Mouse (Mus musculus) hindbrain, embryonic 11.5 days (tissue): ENCODE results near the gene Pask. TPM values are rescaled to one million over a fixed set of nuclear protein-coding genes. Genes with fewer than 3 reads are reported as not detected.

ENCODE experiments used
- ATAC-seq: fragments of 200-750 bp; cut with Nextera tagmentation; 2 replicates; pipeline ENCODE4 v1.8.0; 2017; ENCODE audit warnings: mild to moderate bottlenecking, moderate TSS enrichment, moderate library complexity; ENCODE audit not compliant: low FRiP score
- DNase-seq: peaks from one replicate; pipeline ENCODE4 v3.0.0-alpha.2; 2015; ENCODE audit warnings: low spot score
- H3K27ac ChIP-seq: fragments of 300-500 bp; sonication (generic); 2 replicates; pipeline ENCODE4 v1.5.1; 2014; ENCODE audit warnings: mild to moderate bottlenecking, low read depth, low read length
- H3K27me3 ChIP-seq: fragments of 300-500 bp; sonication (generic); 2 replicates; pipeline ENCODE4 v1.6.1; 2014; ENCODE audit warnings: mild to moderate bottlenecking, low read length, moderate library complexity, mixed read lengths; ENCODE audit not compliant: control insufficient read depth, insufficient read depth
- H3K36me3 ChIP-seq: fragments of 300-500 bp; sonication (generic); 2 replicates; pipeline ENCODE4 v1.6.1; 2014; ENCODE audit warnings: mild to moderate bottlenecking, low read length, moderate library complexity, mixed read lengths; ENCODE audit not compliant: control insufficient read depth, insufficient read depth
- H3K4me1 ChIP-seq: fragments of 300-500 bp; sonication (generic); replicated peaks from 2 replicates; pipeline ENCODE4 v1.6.1; 2014; ENCODE audit warnings: low read length, mixed read lengths; ENCODE audit not compliant: control insufficient read depth, insufficient read depth
- H3K4me2 ChIP-seq: fragments of 300-500 bp; sonication (generic); replicated peaks from 2 replicates; pipeline ENCODE4 v1.6.1; 2014; ENCODE audit warnings: mild to moderate bottlenecking, low read depth, low read length
- H3K4me3 ChIP-seq: fragments of 300-500 bp; sonication (generic); 2 replicates; pipeline ENCODE4 v1.5.1; 2014; ENCODE audit warnings: low read depth, low read length
- H3K9ac ChIP-seq: fragments of 300-500 bp; sonication (generic); 2 replicates; pipeline ENCODE4 v1.6.1; 2014; ENCODE audit warnings: low read depth, low read length
- H3K9me3 ChIP-seq: fragments of 300-500 bp; sonication (generic); 2 replicates; pipeline ENCODE4 v1.6.1; 2016; ENCODE audit warnings: low read length; ENCODE audit not compliant: control insufficient read depth
- WGBS: fragments of 180-500 bp; shearing (Covaris S2); extraction: QIAGEN DNeasy Blood & Tissue Kit; methylation state at CpG from one replicate; pipeline ENCODE4 v1.1.7; 2014; 5-methylcytosine and 5-hydroxymethylcytosine counted together
- polyA plus RNA-seq: library from polyadenylated mRNA; unstranded; fragments of >200 nt; fragmentation: Nextera tagmentation; extraction: Ambion mirVana; gene quantifications from 2 replicates; pipeline ENCODE4 v1.2.1, GENCODE M21; 2014

Pask gene
- polyA plus RNA-seq, 1 experiment from 2014 or later, result 12.1 TPM

DNA sequence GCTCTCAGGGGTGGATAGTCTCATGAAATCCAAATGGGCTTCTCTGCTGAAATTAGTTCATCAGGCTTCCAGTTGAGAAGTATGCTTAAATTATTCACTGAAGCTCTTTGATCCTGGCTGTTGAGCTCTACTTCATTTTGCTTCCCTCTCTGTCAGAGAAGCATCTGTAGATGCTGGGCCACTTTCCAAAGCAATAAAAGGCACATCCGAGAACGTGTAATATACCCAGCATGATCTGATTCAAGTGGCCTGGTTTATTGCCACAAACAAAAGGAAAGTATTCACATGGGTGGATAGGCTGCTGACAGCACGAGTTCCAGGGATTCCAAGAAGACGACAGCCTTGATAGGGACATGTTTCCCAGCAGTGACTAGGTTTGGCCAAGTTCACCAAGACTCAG, 6.4 kb upstream of the Pask start:
- WGBS, result 78% methylated on average over 4 of the region's 4 CpGs
- H3K27ac ChIP-seq, result no peak overlapping the region
- no peaks in the 10 kb centered on the region for H3K27me3 ChIP-seq
- DNase-seq (no peak), ATAC-seq (no peak)
- H3K9ac ChIP-seq, result no peak overlapping the region
- no peaks in the 10 kb centered on the region for H3K9me3 ChIP-seq
- no peak overlapping the region for H3K4me2 ChIP-seq
- no peak overlapping the region for H3K4me3 ChIP-seq
- H3K36me3 ChIP-seq, result 0 out of 2 replicates have a peak, but pooled peaks cover 6% of the 10 kb centered on the region
- H3K4me1 ChIP-seq, result no peaks in the 10 kb centered on the region

GRCm38 (mm10) chr1:93347176-93347575, 3.9 kb upstream of the Pask start:
- 95% methylated on average over 5 of the region's 5 CpGs for WGBS
- H3K36me3 ChIP-seq, result 0 out of 2 replicates have a peak, but pooled peaks cover 6% of the 10 kb centered on the region
- no peak for DNase-seq
- H3K4me1 ChIP-seq, result 0 out of 2 replicates have a peak, but pooled peaks cover 2% of the 10 kb centered on the region
- H3K27ac ChIP-seq, result no peak overlapping the region
- no peak for ATAC-seq
- no peak overlapping the region for H3K4me3 ChIP-seq
- H3K27me3 ChIP-seq, result no peaks in the 10 kb centered on the region
- no peaks in the 10 kb centered on the region for H3K9me3 ChIP-seq
- no peak overlapping the region for H3K9ac ChIP-seq
- no peak overlapping the region for H3K4me2 ChIP-seq

GRCm38 (mm10) chr1:93343504-93344047, 294 bp upstream of the Pask start:
- Histone ChIP-seq H3K27ac (peak overlapping the region; percentile 21; the same call in 1 of the 2 replicates), H3K4me3 (peak overlapping the region; percentile 89), H3K9ac (peak overlapping the region; percentile 83), H3K36me3 (no peaks in the 10 kb centered on the region), H3K9me3 (no peaks in the 10 kb centered on the region), H3K4me2 (peak overlapping the region; percentile 74), H3K27me3 (no peaks in the 10 kb centered on the region), H3K4me1 (0 out of 2 replicates have a peak, but pooled peaks cover 2% of the 10 kb centered on the region)
- WGBS, result under 1% methylated on average over 39 of the region's 39 CpGs
- DNase-seq (peak; percentile 92), ATAC-seq (peak; percentile 96)

GRCm38 (mm10) chr1:93334621-93335020, 8.7 kb downstream of the Pask start:
- ATAC-seq (no peak), DNase-seq (no peak)
- Histone ChIP-seq H3K4me2 (no peak overlapping the region), H3K9ac (no peak overlapping the region), H3K4me3 (no peak overlapping the region), H3K9me3 (no peaks in the 10 kb centered on the region), H3K36me3 (0 out of 2 replicates have a peak, but pooled peaks cover 3% of the 10 kb centered on the region), H3K4me1 (no peaks in the 10 kb centered on the region), H3K27ac (no peak overlapping the region), H3K27me3 (no peaks in the 10 kb centered on the region)
- WGBS, result 82% methylated on average over 2 of the region's 2 CpGs

GRCm38 (mm10) chr1:93326446-93326845, 16.8 kb downstream of the Pask start:
- Histone ChIP-seq H3K27ac (no peak overlapping the region), H3K4me3 (no peak overlapping the region), H3K27me3 (no peaks in the 10 kb centered on the region), H3K4me1 (no peaks in the 10 kb centered on the region; the same call in 1 of the 2 replicates), H3K36me3 (0 out of 2 replicates have a peak, but pooled peaks cover 7% of the 10 kb centered on the region), H3K4me2 (no peak overlapping the region), H3K9me3 (no peaks in the 10 kb centered on the region), H3K9ac (no peak overlapping the region)
- DNase-seq, result no peak
- WGBS, result 90% methylated on average over 3 of the region's 3 CpGs
- no peak for ATAC-seq

DNA sequence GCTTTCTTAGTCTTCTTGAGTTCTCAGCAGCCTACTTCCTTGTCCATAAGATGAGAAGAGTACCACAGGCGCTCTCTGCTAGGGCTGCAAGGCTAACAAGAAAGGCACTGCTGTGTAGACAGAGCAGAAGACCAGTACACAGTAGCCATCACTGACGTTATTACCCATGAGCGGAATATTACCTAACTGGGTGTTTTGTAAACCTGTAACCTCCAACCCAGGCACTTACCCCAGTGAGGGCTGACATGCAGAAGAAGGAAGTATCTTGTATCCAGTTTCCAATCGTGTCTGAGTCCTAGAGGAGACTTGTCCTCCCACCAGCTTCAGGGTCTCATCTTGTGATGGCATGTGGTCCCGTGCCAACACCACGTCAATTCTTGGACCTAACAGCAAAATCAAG, 19.3 kb downstream of the Pask start:
- DNase-seq, result no peak
- Histone ChIP-seq H3K9me3 (no peaks in the 10 kb centered on the region), H3K27me3 (no peaks in the 10 kb centered on the region), H3K4me1 (no peaks in the 10 kb centered on the region; the same call in 1 of the 2 replicates), H3K36me3 (0 out of 2 replicates have a peak, but pooled peaks cover 7% of the 10 kb centered on the region), H3K4me2 (no peak overlapping the region), H3K9ac (no peak overlapping the region), H3K27ac (no peak overlapping the region), H3K4me3 (no peak overlapping the region)
- ATAC-seq, result no peak
- WGBS, result 91% methylated on average over 6 of the region's 6 CpGs

DNA sequence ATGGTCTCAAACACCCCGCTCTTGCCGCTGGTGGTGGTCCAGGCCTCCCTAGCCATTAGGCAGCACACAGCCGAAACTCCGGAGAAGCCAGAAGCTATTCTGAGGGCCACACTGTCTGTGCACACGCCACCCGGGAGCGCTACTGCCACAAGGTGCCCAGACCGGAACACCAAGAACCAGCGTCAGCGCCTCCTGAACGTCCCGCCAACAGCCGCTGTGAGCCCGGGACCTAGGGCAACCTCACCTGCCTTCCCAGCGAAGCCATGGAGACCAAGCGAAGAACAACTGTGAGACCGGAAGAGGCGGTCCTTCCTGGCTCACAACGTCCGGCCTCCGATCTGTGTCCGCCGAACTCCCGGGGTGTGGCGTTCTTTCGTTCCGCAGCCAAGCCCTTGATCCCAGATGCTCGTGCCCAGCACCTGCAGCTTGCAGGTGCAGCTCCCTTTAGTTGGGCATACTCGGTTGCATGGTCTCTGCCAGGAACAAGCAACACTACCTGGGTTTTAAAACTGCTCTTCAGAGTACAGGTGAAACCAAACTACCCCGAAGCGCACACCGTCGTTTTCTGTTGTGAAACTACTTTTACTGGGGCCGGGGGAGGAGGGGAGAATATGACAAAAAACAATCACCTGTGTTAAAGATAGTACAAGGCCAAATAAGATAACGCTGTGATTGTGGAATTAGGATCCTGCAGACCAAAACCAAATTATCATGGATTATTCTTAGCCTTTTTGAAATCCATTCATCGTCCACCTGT, 37.5 kb downstream of the Pask start, which contains the start of gene Mterf4:
Gene Mterf4 (minus strand): TSS at position 335 of the 757 bp plus-strand sequence.
- ATAC-seq, result peak; percentile 93
- no peaks in the 10 kb centered on the region for H3K4me1 ChIP-seq
- 8% methylated on average over 36 of the region's 36 CpGs for WGBS
- H3K9me3 ChIP-seq, result no peaks in the 10 kb centered on the region
- H3K4me3 ChIP-seq, result peak within 1 kb of the TSS; percentile 54
- 0 out of 2 replicates have a peak, but pooled peaks cover 1% of the 10 kb centered on the region for H3K36me3 ChIP-seq
- H3K9ac ChIP-seq, result peak within 1 kb of the TSS; percentile 47
- DNase-seq, result peak; percentile 89
- peak within 1 kb of the TSS; percentile 54 for H3K4me2 ChIP-seq
- no peak within 1 kb of the TSS for H3K27ac ChIP-seq
- H3K27me3 ChIP-seq, result no peaks in the 10 kb centered on the region

GRCm38 (mm10) chr1:93300578-93300977, 42.7 kb downstream of the Pask start:
- H3K27me3 ChIP-seq, result no peaks in the 10 kb centered on the region
- H3K9ac ChIP-seq, result no peak overlapping the region
- 0 out of 2 replicates have a peak, but pooled peaks cover 4% of the 10 kb centered on the region for H3K36me3 ChIP-seq
- H3K4me2 ChIP-seq, result no peak overlapping the region
- ATAC-seq, result no peak
- no peaks in the 10 kb centered on the region for H3K4me1 ChIP-seq
- 97% methylated on average over 3 of the region's 3 CpGs for WGBS
- H3K4me3 ChIP-seq, result no peak overlapping the region
- DNase-seq, result no peak
- H3K27ac ChIP-seq, result no peak overlapping the region
- no peaks in the 10 kb centered on the region for H3K9me3 ChIP-seq
